Mouse (Mus musculus) CH12.LX (cell line): ENCODE data around the gene Gimap3. TPM values are rescaled to one million over a fixed set of nuclear protein-coding genes. Genes with fewer than 3 reads are reported as not detected.

Source experiments
- DNase-seq: peaks from one replicate; pipeline ENCODE4 v3.0.0-alpha.2; 2013; ENCODE audit errors: extremely low read depth
- H3K27ac ChIP-seq: 2 replicates; pipeline ENCODE4 v1.5.1; 2012; ENCODE audit warnings: low read depth, mild to moderate bottlenecking, control low read depth, moderate library complexity; ENCODE audit not compliant: insufficient read depth
- H3K27me3 ChIP-seq: replicated peaks from 2 replicates; pipeline ENCODE3; 2012; ENCODE audit warnings: inconsistent platforms
- H3K36me3 ChIP-seq, 2 experiments: replicated peaks in 1 of 2; 2 replicates each; pipeline versions ENCODE3 to v1.6.1; 2012; ENCODE audit warnings: inconsistent platforms in 1 of 2, low read length in 1 of 2, mild to moderate bottlenecking in 1 of 2, mixed read lengths in 1 of 2, moderate library complexity in 1 of 2; ENCODE audit not compliant: control insufficient read depth in 1 of 2, insufficient read depth in 1 of 2
- H3K4me1 ChIP-seq, 2 experiments: 2 replicates each; pipeline ENCODE4 v1.6.1; 2012; ENCODE audit warnings: inconsistent platforms in 1 of 2, moderate library complexity in 1 of 2; ENCODE audit not compliant: insufficient read depth in 2 of 2, control insufficient read depth in 1 of 2
- H3K4me2 ChIP-seq: 2 replicates; pipeline ENCODE4 v1.6.1; 2012; ENCODE audit warnings: low read depth, mild to moderate bottlenecking, control low read depth; ENCODE audit not compliant: poor library complexity, insufficient read depth, severe bottlenecking
- H3K4me3 ChIP-seq, 3 experiments: fragments of 150-350 bp in 1 of 3; sonication (generic) in 1 of 3; replicated peaks in 1 of 3; 2 replicates each; pipeline versions ENCODE3 to v1.5.1; 2011 to 2012; ENCODE audit warnings: low read depth in 2 of 3, low read length in 2 of 3, mild to moderate bottlenecking in 2 of 3, moderate library complexity in 2 of 3, control low read depth in 1 of 3, improper control_type of control experiment in 1 of 3, inconsistent platforms in 1 of 3, mixed read lengths in 1 of 3; ENCODE audit not compliant: poor library complexity in 1 of 3
- H3K79me2 ChIP-seq: replicated peaks from 2 replicates; pipeline ENCODE4 v1.6.1; 2012; ENCODE audit warnings: mild to moderate bottlenecking, moderate library complexity; ENCODE audit not compliant: control insufficient read depth, poor library complexity, insufficient read depth, severe bottlenecking; ENCODE audit errors: extremely low read depth
- H3K9ac ChIP-seq: 2 replicates; pipeline ENCODE4 v1.6.1; 2012; ENCODE audit warnings: low read depth, mild to moderate bottlenecking, control low read depth, moderate library complexity; ENCODE audit not compliant: insufficient read depth
- H3K9me3 ChIP-seq: replicated peaks from 2 replicates; pipeline ENCODE3; 2012; ENCODE audit warnings: low read length, inconsistent platforms, mixed read lengths
- CHD1 ChIP-seq: IDR thresholded peaks from 2 replicates; pipeline ENCODE4 v1.6.1; 2012; ENCODE audit warnings: low read depth, low read length, improper control_type of control experiment, inconsistent platforms
- CHD2 ChIP-seq: IDR thresholded peaks from 2 replicates; pipeline ENCODE4 v1.6.1; 2011; ENCODE audit warnings: low read length, improper control_type of control experiment
- ELF1 ChIP-seq: IDR thresholded peaks from 2 replicates; pipeline ENCODE4 v1.6.1; 2014; ENCODE audit warnings: low read depth, mild to moderate bottlenecking, inconsistent platforms, low read length, improper control_type of control experiment
- EP300 ChIP-seq: IDR thresholded peaks from 2 replicates; pipeline ENCODE4 v1.6.1; 2011; ENCODE audit warnings: low read length, improper control_type of control experiment
- GABPA ChIP-seq: IDR thresholded peaks from 2 replicates; pipeline ENCODE4 v1.6.1; 2012; ENCODE audit warnings: low read depth, low read length, improper control_type of control experiment, inconsistent platforms; ENCODE audit not compliant: insufficient replicate concordance
- HCFC1 ChIP-seq: IDR thresholded peaks from 2 replicates; pipeline ENCODE4 v1.6.1; 2012; ENCODE audit warnings: low read depth, mild to moderate bottlenecking, inconsistent platforms, low read length, improper control_type of control experiment
- JUND ChIP-seq: conservative IDR thresholded peaks from 2 replicates; pipeline ENCODE4 v1.6.1; 2011; ENCODE audit warnings: low read depth, low read length, improper control_type of control experiment
- MAFK ChIP-seq: IDR thresholded peaks from 2 replicates; pipeline ENCODE4 v1.6.1; 2011; ENCODE audit warnings: low read length, improper control_type of control experiment; ENCODE audit not compliant: insufficient replicate concordance
- MAZ ChIP-seq: IDR thresholded peaks from 2 replicates; pipeline ENCODE4 v1.6.1; 2012; ENCODE audit warnings: low read depth, mild to moderate bottlenecking, inconsistent platforms, low read length, improper control_type of control experiment, moderate library complexity
- MYC ChIP-seq: IDR thresholded peaks from 2 replicates; pipeline ENCODE4 v1.6.1; 2011; ENCODE audit warnings: low read depth, mild to moderate bottlenecking, improper control_type of control experiment, low read length
- NELFE ChIP-seq: IDR thresholded peaks from 2 replicates; pipeline ENCODE4 v1.6.1; 2011; ENCODE audit warnings: low read depth, low read length, improper control_type of control experiment
- NRF1 ChIP-seq: IDR thresholded peaks from 2 replicates; pipeline ENCODE4 v1.6.1; 2014; ENCODE audit warnings: low read depth, mild to moderate bottlenecking, inconsistent platforms, low read length, improper control_type of control experiment, moderate library complexity
- POLR2AphosphoS2 ChIP-seq: IDR thresholded peaks from 2 replicates; pipeline ENCODE4 v1.6.1; 2011; ENCODE audit warnings: low read depth, low read length, improper control_type of control experiment
- RAD21 ChIP-seq: IDR thresholded peaks from 2 replicates; pipeline ENCODE4 v1.6.1; 2011; ENCODE audit warnings: low read depth, mild to moderate bottlenecking, low read length, improper control_type of control experiment, moderate library complexity
- SIN3A ChIP-seq: IDR thresholded peaks from 2 replicates; pipeline ENCODE4 v1.6.1; 2012; ENCODE audit warnings: low read length, improper control_type of control experiment, inconsistent platforms
- SMC3 ChIP-seq: IDR thresholded peaks from 2 replicates; pipeline ENCODE4 v1.6.1; 2011; ENCODE audit warnings: low read depth, low read length, improper control_type of control experiment
- TBP ChIP-seq: conservative IDR thresholded peaks from 2 replicates; pipeline ENCODE4 v1.6.1; 2011; ENCODE audit warnings: low read depth, low read length, improper control_type of control experiment
- TCF12 ChIP-seq: IDR thresholded peaks from 2 replicates; pipeline ENCODE4 v1.6.1; 2014; ENCODE audit warnings: low read depth, mild to moderate bottlenecking, inconsistent platforms, low read length, improper control_type of control experiment
- UBTF ChIP-seq: IDR thresholded peaks from 2 replicates; pipeline ENCODE4 v1.6.1; 2012; ENCODE audit warnings: low read depth, mild to moderate bottlenecking, inconsistent platforms, low read length, improper control_type of control experiment, moderate library complexity
- USF1 ChIP-seq: IDR thresholded peaks from 2 replicates; pipeline ENCODE4 v1.6.1; 2014; ENCODE audit warnings: low read depth, mild to moderate bottlenecking, inconsistent platforms, low read length, improper control_type of control experiment
- ZC3H11A ChIP-seq: IDR thresholded peaks from 2 replicates; pipeline ENCODE4 v1.6.1; 2012; ENCODE audit warnings: low read depth, mild to moderate bottlenecking, inconsistent platforms, low read length, improper control_type of control experiment
- ZKSCAN1 ChIP-seq: IDR thresholded peaks from 2 replicates; pipeline ENCODE4 v1.6.1; 2012; ENCODE audit warnings: low read depth, inconsistent platforms, low read length, improper control_type of control experiment, borderline replicate concordance
- ZMIZ1 ChIP-seq: IDR thresholded peaks from 2 replicates; pipeline ENCODE4 v1.6.1; 2012; ENCODE audit warnings: low read depth, mild to moderate bottlenecking, inconsistent platforms, low read length, improper control_type of control experiment
- ZNF384 ChIP-seq: IDR thresholded peaks from 2 replicates; pipeline ENCODE4 v1.6.1; 2012; ENCODE audit warnings: low read depth, low read length, improper control_type of control experiment, inconsistent platforms
- dilution Hi-C: fragments of 300-500 bp; cut with MboI; formaldehyde crosslinking; loops from 2 replicates; pipeline ENCODE4 v1.14.3; 2020; ENCODE audit warnings: low sequenced_read_pairs; ENCODE audit not compliant: extremely low pct_unique_long_range_greater_than_20kb, extremely low pct_ligation_motif_present
- in situ Hi-C: fragments of 300-500 bp; cut with MboI; formaldehyde crosslinking; loops from 3 replicates; pipeline ENCODE4 v1.14.3; 2019; ENCODE audit warnings: low sequenced_read_pairs, low pct_ligation_motif_present, low pct_unique_long_range_greater_than_20kb, mixed read lengths
- polyA plus RNA-seq: library from polyadenylated mRNA; unstranded; fragments of >175 nt; gene quantifications from 2 replicates; pipeline ENCODE4 v1.2.1, GENCODE M21; 2012; ENCODE audit warnings: low read depth; ENCODE audit not compliant: insufficient read length
- total RNA-seq, 2 experiments: library from RNA; depleted of rRNA; stranded (reverse); fragments of 300-350 nt in 1 of 2; fragments of >200 nt in 1 of 2; gene quantifications; 2 replicates each; pipeline ENCODE4 v1.2.3; 2012 to 2014

The Gimap3 gene
- total RNA-seq (2012; rRNA removed): 25.9 and 28.2 TPM in 2 replicates
- total RNA-seq (2014; rRNA removed): 10.8 and 11.6 TPM in 2 replicates
- polyA plus RNA-seq: 16.8 and 17.7 TPM in 2 replicates

GRCm38 (mm10) chr6:48770696-48771095 is at the start of gene Gimap3:
Gene Gimap3, minus strand, starts transcription at chr6:48770851.
- dilution Hi-C loops (loop anchor here (25.0 kb wide), 1 partner anchor 133 kb away; the partner anchor contains the start of genes AI854703 and Gimap8), in situ Hi-C loops (loop anchor here (5.0 kb wide), 1 partner anchor 123 kb away; the partner anchor contains the start of gene Gimap8)
- no peak for TF ChIP-seq UBTF
- no peak for TF ChIP-seq ZC3H11A
- no peak for TF ChIP-seq MAFK
- no peak for TF ChIP-seq ELF1
- TF ChIP-seq SMC3: no peak
- TF ChIP-seq CHD1: 0 out of 2 replicates have a peak, but pooled peaks have one; percentile 11
- no peak for TF ChIP-seq EP300
- no peak for TF ChIP-seq MAZ
- TF ChIP-seq CHD2: no peak
- peak; percentile 76 for TF ChIP-seq TBP
- no peak; the same call in 1 of the 2 replicates for TF ChIP-seq RAD21
- peak; percentile 95 for TF ChIP-seq ZNF384
- TF ChIP-seq USF1: no peak
- TF ChIP-seq SIN3A: peak; percentile 31
- no peak for TF ChIP-seq GABPA
- peak; percentile 28; the same call in 1 of the 2 replicates for TF ChIP-seq TCF12
- no peak for TF ChIP-seq HCFC1
- TF ChIP-seq ZKSCAN1: no peak
- TF ChIP-seq JUND: no peak
- no peak for TF ChIP-seq POLR2AphosphoS2
- TF ChIP-seq MYC: no peak
- TF ChIP-seq NRF1: no peak
- no peak for TF ChIP-seq ZMIZ1
- no peak for TF ChIP-seq NELFE
- Histone ChIP-seq H3K27ac (peak within 1 kb of the TSS; percentile 82), H3K4me2 (peak within 1 kb of the TSS; percentile 96), H3K9ac (peak within 1 kb of the TSS; percentile 95), H3K36me3 (peaks cover 18% of the 10 kb centered on the region in 2 experiments), H3K9me3 (no peaks in the 10 kb centered on the region), H3K4me3 (peak within 1 kb of the TSS; percentile 45 to 77 (median 46)), H3K27me3 (no peaks in the 10 kb centered on the region), H3K4me1 (peaks cover 15 to 51% of the 10 kb centered on the region in 2 experiments), H3K79me2 (peaks cover 16% of the 10 kb centered on the region; the same call in 1 of the 2 replicates)
- peak; percentile 26 for DNase-seq
